Mouse (Mus musculus): ENCODE measurements around the gene Cdca8.

The Cdca8 gene

DNA sequence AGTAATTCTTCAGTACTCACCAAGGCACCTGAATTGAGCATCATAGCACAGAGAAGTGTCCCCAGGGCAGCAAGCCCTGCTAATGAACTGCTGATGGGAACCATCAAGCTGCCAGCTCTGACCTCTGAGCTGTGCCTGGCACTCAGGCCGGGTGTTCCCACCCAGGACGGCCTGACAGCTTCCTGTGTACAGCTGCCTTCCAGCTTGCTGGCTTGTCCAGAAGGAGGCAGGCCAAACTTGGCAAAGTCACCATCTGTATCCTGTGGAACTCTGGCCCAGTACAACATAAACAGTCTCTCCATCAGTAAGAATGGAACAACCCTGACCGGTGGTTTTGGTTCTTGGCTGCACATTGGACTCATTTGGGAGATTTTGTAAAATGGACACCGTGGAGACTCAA is 14.4 kb upstream of the Cdca8 start:
- no peak for DNase-seq (ENCODE audit: low read depth)

- DNase-seq (ENCODE audit: low read depth): no peak
Measured at GRCm38 (mm10) chr4:124951036-124951433, 11.9 kb upstream of the Cdca8 start.

DNA sequence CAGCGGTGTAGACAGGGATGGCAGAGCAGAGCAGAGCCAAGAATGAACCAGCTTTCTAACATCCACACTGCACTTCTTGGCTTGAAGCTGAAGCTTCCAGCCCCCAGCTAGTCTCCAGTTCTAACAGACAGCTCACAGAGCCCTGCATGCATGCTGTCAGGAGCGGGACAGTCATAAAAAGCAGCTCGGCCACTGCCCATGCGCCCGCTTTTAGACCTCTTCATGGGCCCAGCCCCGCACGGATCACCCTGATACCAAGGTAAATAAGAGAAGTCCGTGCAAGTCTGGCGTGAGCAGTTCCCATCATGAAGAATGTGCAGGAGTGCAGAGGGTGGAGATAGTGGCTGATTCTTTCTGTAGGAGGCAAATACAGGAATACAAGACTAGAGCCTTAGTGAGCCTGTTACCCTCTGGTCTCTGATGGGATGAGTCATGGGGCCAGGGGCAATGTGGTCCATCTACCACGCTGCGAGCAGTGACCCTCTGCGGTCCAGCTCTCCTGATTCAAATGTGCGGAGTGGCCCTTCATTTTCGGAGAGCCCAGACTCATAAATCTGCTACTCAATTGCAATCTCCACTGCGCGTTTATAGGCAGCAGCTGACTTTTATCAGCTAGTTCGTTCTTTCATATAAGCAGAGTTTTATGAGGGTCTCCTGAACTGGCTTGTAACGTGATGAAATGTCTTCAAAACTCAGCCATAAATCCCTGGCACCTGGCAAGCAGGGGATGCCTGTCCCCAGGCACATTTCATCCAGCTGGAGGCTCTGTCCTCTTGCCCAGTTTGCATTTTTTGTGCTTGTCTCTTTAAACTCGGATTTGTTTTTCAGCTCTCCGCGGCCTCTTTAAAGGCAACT is 11.3 kb upstream of the Cdca8 start:
- no peak for DNase-seq (ENCODE audit: low read depth)

- no peak for DNase-seq (ENCODE audit: low read depth)
Measured at GRCm38 (mm10) chr4:124949488-124949887, 10.4 kb upstream of the Cdca8 start.

- DNase-seq (ENCODE audit: low read depth): no peak
Measured at GRCm38 (mm10) chr4:124944961-124945360, 5.8 kb upstream of the Cdca8 start.

GRCm38 (mm10) chr4:124943781-124944180 is 4.7 kb upstream of the Cdca8 start:
- no peak for DNase-seq (ENCODE audit: low read depth)

DNA sequence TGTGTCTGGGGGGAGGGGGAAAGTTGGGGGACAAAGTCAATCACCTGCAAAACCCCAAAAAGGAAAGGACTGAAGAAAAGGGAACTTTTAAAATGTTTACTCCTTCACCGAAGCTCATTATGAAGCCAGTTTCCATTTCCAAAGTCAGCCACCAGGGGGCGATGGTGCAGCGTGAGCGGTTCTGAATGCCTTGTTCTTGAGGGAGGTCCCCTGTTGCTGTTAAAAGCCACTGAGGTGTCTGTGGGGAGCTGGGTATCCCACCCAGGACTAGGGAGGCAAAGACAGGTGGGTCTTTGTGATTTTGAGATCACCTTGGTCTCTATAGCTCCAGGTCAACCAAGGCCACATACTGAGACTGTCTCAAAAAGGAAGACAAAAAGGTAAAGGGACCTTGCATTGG is 3.9 kb upstream of the Cdca8 start:
- peak; percentile 81 for DNase-seq (ENCODE audit: low read depth)

DNA sequence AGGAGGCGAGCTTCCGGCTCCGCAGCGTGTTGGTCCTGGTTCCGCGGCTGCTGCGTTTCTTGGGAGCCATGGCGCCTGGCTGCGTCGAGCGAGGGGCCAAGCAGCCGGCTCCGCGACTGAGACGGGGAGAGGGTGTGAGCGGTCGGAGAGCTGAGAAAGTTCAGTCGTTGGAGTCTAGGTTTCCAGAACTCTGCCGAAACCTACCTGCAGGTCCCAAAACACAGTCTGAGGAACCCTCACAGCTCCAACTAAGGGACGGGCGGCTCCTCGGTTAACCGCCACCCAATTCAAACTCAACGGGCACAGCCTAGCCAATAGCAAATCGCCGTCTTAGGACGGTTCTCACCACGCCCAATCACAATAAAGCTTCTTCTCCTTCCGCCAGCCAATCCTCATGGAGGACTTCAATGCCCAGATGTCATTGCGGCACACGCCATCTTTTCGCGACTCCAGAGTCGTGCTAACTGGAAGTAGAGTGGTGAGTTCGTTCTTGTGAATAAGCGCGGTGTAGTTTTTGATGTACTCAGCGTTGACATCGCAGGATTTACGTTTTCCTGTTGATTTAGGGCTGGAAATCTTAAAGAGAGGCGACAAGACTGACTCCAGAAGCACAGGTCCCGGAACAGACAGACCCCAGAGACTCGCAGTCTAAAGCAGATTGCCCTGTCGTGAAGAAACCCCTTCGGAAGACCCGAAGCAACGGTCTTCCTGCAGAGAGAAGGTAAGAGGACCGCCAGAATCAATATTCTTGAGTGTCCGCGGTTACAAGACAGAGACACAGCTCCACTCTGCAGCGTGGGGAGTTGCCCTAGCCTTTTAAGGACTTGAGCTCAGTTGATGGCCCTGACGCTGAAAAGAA is 2.3 kb downstream of the Cdca8 start, which contains the start of gene 9930104L06Rik:
Gene 9930104L06Rik, plus strand, starts transcription at position 436 of the 859 bp plus-strand sequence.
- DNase-seq (ENCODE audit: low read depth): peak; percentile 96

DNA sequence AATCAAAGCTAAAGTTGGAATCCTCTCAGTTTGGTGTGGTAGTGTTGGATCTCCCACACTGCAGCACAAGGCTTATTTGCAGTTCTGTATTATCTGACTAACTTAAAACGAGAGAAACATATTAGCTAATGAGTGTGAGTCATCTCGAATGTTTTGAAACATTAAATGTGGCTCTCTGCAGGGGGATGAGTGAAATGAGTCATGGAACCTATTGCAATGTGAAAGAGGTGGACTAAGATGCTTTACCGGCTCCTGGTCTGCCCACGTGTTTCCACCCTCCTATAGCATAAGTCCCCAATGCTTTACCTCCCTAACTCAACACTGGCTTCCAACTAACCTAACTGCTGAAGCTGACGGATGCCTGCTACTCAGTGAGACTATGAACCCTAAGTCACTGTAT is 11.0 kb downstream of the Cdca8 start:
- DNase-seq (ENCODE audit: low read depth): no peak

DNA sequence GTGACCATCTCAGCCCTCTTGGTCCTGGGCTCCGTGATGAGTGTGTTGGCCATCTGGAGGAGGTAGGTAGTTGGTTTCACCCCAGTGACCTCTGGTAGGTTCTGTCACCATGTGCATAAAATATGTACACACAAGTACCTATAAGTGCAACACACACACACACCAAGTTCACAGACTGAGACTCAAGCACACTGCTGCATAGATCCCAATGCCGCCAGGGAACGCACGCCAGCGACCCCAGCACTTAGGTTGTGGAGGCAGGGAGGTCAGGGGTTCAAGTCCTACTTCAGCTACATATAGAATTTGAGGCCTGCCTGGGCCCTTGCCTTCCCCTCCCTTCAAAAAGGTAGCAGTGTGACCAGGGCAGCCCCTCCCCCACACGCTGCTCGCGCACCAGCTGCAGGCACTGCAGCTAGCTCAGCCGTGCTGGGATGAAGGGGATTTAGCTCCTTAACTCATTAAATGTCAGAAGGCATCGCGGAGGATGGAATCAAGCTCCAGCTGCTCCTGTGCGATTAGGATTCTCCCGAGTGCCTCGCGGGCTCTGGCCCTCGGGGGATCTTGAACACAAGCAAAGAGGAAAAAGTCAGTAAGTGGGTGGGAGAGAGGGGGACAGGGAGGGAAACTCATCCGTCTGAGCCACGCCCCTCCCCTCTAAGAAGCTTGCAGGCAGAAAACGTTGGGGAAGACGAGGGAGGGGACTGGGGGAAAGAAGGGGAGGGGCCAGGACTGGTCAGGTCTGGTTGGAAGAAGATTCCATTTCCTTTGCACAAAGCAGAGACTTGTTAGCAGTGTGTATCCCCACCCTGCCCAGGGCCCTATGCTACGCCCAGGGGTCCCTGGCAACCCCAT is 32.9 kb downstream of the Cdca8 start:
- DNase-seq (ENCODE audit: low read depth): no peak

DNA sequence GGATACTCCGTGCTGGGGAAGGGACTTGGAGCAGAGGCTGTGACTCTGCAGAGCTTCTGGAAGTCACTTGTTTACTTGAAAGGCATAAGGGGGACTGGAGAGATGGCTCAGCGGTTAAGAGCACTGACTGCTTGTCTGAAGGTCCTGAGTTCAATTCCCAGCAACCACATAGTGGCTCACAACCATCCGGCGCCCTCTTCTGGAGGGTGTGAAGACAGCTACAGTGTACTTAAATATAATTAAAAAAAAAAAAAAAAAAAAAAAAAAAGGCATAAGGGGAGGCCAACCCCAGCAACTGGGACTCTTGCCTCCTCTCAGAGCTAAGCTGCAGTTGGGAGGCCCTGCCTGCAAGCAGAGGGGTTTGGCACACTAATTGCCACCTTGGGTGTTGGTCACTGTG is 33.7 kb downstream of the Cdca8 start:
- DNase-seq (ENCODE audit: low read depth): no peak

- no peak for DNase-seq (ENCODE audit: low read depth)
Measured at GRCm38 (mm10) chr4:124899906-124900305, 39.2 kb downstream of the Cdca8 start.

- DNase-seq (ENCODE audit: low read depth): no peak
Measured at GRCm38 (mm10) chr4:124898428-124898827, 40.7 kb downstream of the Cdca8 start.

- DNase-seq (ENCODE audit: low read depth): no peak
Measured at GRCm38 (mm10) chr4:124894508-124895428, 44.3 kb downstream of the Cdca8 start.

- DNase-seq (ENCODE audit: low read depth): no peak
Measured at GRCm38 (mm10) chr4:124893769-124894168, 45.3 kb downstream of the Cdca8 start.

GRCm38 (mm10) chr4:124890831-124891230 is 48.3 kb downstream of the Cdca8 start:
- DNase-seq (ENCODE audit: low read depth): no peak

DNA sequence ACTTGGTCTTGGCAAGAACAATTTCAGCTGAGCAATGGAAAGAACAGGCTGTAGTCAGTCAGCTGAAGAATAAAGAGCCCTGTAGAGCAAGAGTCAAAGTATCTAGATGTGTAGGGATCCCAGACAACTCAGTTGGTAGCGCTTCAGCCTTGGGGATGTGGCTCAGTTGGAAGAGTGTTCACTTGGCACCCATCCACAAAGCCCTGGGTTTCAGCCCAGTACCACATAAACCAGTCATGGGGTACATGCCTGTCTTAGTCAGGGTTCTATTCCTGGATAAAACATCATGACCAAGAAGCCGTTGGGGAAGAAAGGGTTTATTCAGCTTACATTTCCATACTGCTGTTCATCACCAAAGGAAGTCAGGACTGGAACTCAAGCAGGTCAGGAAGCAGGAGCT is 49.2 kb downstream of the Cdca8 start:
- DNase-seq (ENCODE audit: low read depth): no peak

GRCm38 (mm10) chr4:124888702-124889101 is 50.4 kb downstream of the Cdca8 start:
- no peak for DNase-seq (ENCODE audit: low read depth)

DNA sequence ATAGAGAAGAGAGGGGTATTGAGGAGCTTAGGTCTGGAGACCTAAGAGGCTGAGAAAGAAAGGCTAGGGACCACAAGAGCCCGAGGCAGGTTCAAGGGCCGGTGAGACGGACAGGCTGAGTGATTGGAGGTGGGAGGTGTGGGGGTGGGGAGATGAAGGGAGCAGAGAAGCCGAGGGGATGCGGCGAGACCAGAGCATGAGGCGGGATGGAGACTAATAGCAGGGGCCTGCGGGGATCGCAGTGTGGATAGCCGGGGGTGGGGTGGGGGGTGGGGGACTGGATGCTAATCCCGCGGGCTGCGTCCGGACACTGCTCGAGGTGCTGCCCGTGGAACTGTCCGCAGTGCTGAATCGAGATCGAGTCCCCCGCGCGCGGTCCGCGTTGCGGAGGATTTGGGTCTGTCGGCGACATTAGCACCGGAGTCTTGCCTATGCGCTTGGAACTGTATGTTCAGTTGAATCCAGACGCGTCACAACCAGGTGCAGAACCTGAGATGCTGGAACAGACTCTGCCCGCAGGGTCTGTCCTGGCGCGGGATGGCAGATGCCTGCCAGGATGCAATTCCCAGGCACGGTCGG is 56.9 kb downstream of the Cdca8 start:
- DNase-seq (ENCODE audit: low read depth): no peak

- no peak for DNase-seq (ENCODE audit: low read depth)
Measured at GRCm38 (mm10) chr4:124881341-124881908, 57.7 kb downstream of the Cdca8 start.
